Mouse (Mus musculus): ENCODE data around the gene Kazn. TPM values are rescaled to one million over a fixed set of nuclear protein-coding genes. Genes with fewer than 3 reads are reported as not detected.
A peak's percentile ranks its signal among the peaks of the same experiment; 100 is the strongest.

The Kazn gene
- total and polyA plus RNA-seq, 3 experiments: 1.3 to 9.7 (median 4.2) TPM

DNA sequence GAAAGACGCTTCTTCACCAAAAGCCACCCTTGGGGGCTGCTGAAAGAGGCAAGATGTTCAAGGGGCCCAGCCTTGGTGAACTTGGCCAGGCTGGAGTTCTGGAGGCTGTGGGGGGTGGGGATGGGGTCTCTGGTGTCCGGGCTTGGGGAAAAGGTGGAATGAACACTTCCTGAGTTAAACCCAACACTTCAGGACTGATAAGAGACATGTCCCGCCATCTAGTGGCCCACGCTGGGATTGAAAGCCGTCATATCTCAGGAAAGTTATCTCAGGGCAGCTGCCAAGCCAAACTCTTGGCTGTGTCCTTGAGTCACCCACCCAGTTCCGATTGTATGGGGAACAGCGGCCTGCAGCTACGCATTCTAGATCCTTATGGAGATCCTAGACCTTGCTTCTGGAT lies 140.9 kb downstream of the Kazn start (continued):
- TF ChIP-seq UBTF (IDR thresholded peaks at IDR 0.05; ENCODE audit: low read depth, low read length): no peak

DNA sequence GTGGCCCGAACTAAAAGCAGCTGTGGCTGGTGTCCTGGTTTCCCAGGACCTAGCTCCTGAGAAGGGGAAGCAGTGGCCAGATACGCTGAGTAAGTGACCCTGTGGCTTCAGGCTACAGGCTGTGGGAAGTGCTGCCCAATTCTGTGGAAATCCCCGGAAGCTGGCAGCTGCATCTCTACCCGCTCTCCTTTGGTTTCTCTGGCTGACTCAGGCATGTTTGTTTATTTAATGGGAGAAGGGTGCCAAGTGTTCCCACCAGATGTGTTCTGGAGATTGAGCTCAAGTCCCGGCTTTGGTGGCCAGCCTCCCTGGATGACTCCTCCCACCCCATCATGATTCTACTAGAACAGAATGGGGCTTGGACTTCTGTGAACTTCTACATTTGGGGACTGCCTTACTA lies 141.3 kb downstream of the Kazn start:
- no peak overlapping the region for H3K27ac ChIP-seq (ENCODE audit: insufficient read depth, low read depth)

DNA sequence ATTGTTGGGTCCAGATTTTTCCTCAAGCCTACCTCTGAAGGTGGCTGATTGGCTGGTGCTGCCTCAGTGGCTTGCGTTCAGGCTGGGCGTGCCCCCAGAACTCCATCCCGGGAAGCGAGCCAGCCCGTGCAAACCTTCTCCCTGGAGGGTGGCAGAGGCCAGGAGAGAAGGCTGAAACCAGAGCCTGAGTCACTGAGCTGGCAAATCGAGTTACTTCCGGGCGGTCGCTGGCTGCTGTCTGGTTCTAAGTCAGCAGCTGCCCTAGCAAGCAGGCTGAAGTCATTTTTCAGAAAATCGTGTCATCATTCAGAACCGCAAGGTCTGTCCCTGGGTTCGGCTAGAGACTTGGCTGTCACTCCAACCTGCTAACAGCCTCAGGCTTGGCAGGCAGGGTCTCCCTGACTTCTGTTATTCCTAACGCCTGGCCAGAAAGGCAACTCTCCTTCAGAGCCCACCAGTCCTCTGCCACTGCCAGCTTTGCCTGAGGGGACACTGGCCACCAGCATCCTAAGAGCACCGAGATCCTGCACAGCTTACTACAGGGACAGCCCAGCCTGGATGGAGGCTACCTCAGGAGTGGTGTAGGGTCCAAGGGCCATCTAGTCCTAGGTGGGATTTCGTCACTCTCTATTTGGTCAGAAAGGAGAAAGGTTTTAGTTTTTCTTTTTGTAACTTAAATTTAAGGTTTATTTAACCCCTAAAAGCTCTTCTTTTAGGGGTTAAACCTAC lies 143.5 kb downstream of the Kazn start:
- H3K9me3 ChIP-seq (replicated peaks; ENCODE audit: low read length): no peaks in the 10 kb centered on the region
- in situ Hi-C loops (cut with MboI; ENCODE audit: low pct_ligation_motif_present, low pct_unique_long_range_greater_than_20kb, low sequenced_read_pairs) (loop anchor here (25.0 kb wide), 1 partner anchor 683 kb away; the partner anchor contains the start of genes Clcnkb and Hspb7), dilution Hi-C loops (cut with MboI; ENCODE audit: extremely low pct_ligation_motif_present, extremely low pct_unique_long_range_greater_than_20kb, low sequenced_read_pairs) (no loop called here)
- no peak overlapping the region for H3K9ac ChIP-seq (ENCODE audit: insufficient read depth, low read depth)
- no peaks in the 10 kb centered on the region for H3K4me1 ChIP-seq (ENCODE audit: control insufficient read depth in 1 of 2, insufficient read depth in 2 of 2)
- TF ChIP-seq ELF1 (IDR thresholded peaks at IDR 0.05; ENCODE audit: low read depth, low read length) (peak; percentile 38; the same call in 1 of the 2 replicates), HCFC1 (IDR thresholded peaks at IDR 0.05; ENCODE audit: low read depth, low read length) (no peak)
- no peak overlapping the region for H3K4me2 ChIP-seq (ENCODE audit: insufficient read depth, low read depth, poor library complexity, severe bottlenecking)
- no peak overlapping the region for H3K27ac ChIP-seq (ENCODE audit: insufficient read depth, low read depth)
- DNase-seq (ENCODE audit: extremely low read depth): no peak
- no peaks in the 10 kb centered on the region for H3K79me2 ChIP-seq (replicated peaks; ENCODE audit: control insufficient read depth, extremely low read depth, insufficient read depth, poor library complexity, severe bottlenecking)
- H3K27me3 ChIP-seq (replicated peaks): peaks cover 10% of the 10 kb centered on the region
- H3K36me3 ChIP-seq (replicated peaks in 1 of 2; ENCODE audit: control insufficient read depth in 1 of 2, insufficient read depth in 1 of 2, low read length in 1 of 2): no peaks in the 10 kb centered on the region
- H3K4me3 ChIP-seq (replicated peaks in 1 of 3; ENCODE audit: low read depth in 2 of 3, low read length in 2 of 3, poor library complexity in 1 of 3): no peak overlapping the region

More for the DNA sequence above, 141.3 kb downstream of the Kazn start:
- H3K36me3 ChIP-seq (replicated peaks in 1 of 2; ENCODE audit: control insufficient read depth in 1 of 2, insufficient read depth in 1 of 2, low read length in 1 of 2): no peaks in the 10 kb centered on the region
- H3K4me1 ChIP-seq (ENCODE audit: control insufficient read depth in 1 of 2, insufficient read depth in 2 of 2): no peaks in the 10 kb centered on the region
- dilution Hi-C loops (cut with MboI; ENCODE audit: extremely low pct_ligation_motif_present, extremely low pct_unique_long_range_greater_than_20kb, low sequenced_read_pairs): no loop called here
- no peak for DNase-seq (ENCODE audit: extremely low read depth)
- TF ChIP-seq TCF12 (IDR thresholded peaks at IDR 0.05; ENCODE audit: low read depth, low read length): no peak
- TF ChIP-seq BHLHE40 (IDR thresholded peaks at IDR 0.05; ENCODE audit: low read depth, low read length): 0 out of 2 replicates have a peak, but pooled peaks have one; percentile 9
- in situ Hi-C loops (cut with MboI; ENCODE audit: low pct_ligation_motif_present, low pct_unique_long_range_greater_than_20kb, low sequenced_read_pairs): loop anchor here (25.0 kb wide), 1 partner anchor 686 kb away; the partner anchor contains the start of genes Clcnkb and Hspb7
- no peaks in the 10 kb centered on the region for H3K9me3 ChIP-seq (replicated peaks; ENCODE audit: low read length)
- H3K27me3 ChIP-seq (replicated peaks): peaks cover 6% of the 10 kb centered on the region
- H3K79me2 ChIP-seq (replicated peaks; ENCODE audit: control insufficient read depth, extremely low read depth, insufficient read depth, poor library complexity, severe bottlenecking): no peaks in the 10 kb centered on the region
- no peak overlapping the region for H3K4me2 ChIP-seq (ENCODE audit: insufficient read depth, low read depth, poor library complexity, severe bottlenecking)
- no peak overlapping the region for H3K9ac ChIP-seq (ENCODE audit: insufficient read depth, low read depth)
- H3K4me3 ChIP-seq (replicated peaks in 1 of 3; ENCODE audit: low read depth in 2 of 3, low read length in 2 of 3, poor library complexity in 1 of 3): no peak overlapping the region

DNA sequence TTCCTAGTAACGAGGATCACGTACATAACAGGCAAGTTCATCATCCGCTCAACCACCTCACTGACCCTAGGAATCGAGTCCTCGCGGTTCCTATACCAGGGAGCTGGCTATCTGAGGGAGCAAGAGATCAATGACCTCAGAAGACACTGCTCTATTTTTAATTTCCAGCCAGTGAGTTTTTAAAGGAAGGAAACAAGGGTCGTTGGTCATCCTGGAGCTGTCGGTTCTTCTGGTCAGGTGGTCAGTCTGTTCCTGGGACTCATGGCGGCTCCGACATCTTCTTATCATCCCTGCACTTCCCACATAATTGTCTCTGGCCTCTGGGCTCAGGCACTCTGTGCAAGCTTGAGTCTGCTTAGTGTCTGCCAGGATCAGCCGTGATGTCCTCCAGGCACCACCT lies 144.8 kb downstream of the Kazn start:
- H3K36me3 ChIP-seq (replicated peaks in 1 of 2; ENCODE audit: control insufficient read depth in 1 of 2, insufficient read depth in 1 of 2, low read length in 1 of 2): no peaks in the 10 kb centered on the region
- peaks cover 10% of the 10 kb centered on the region for H3K27me3 ChIP-seq (replicated peaks)
- DNase-seq (ENCODE audit: extremely low read depth): no peak
- H3K27ac ChIP-seq (ENCODE audit: insufficient read depth, low read depth): no peak overlapping the region
- in situ Hi-C loops (cut with MboI; ENCODE audit: low pct_ligation_motif_present, low pct_unique_long_range_greater_than_20kb, low sequenced_read_pairs) (loop anchor here (25.0 kb wide), 1 partner anchor 682 kb away; the partner anchor contains the start of genes Clcnkb and Hspb7), dilution Hi-C loops (cut with MboI; ENCODE audit: extremely low pct_ligation_motif_present, extremely low pct_unique_long_range_greater_than_20kb, low sequenced_read_pairs) (no loop called here)
- H3K9me3 ChIP-seq (replicated peaks; ENCODE audit: low read length): no peaks in the 10 kb centered on the region
- H3K9ac ChIP-seq (ENCODE audit: insufficient read depth, low read depth): no peak overlapping the region
- no peak overlapping the region for H3K4me2 ChIP-seq (ENCODE audit: insufficient read depth, low read depth, poor library complexity, severe bottlenecking)
- H3K4me1 ChIP-seq (ENCODE audit: control insufficient read depth in 1 of 2, insufficient read depth in 2 of 2): peaks cover 0 to 6% of the 10 kb centered on the region in 2 experiments; a peak in 2 of 4 replicates
- H3K4me3 ChIP-seq (replicated peaks in 1 of 3; ENCODE audit: low read depth in 2 of 3, low read length in 2 of 3, poor library complexity in 1 of 3): no peak overlapping the region
- H3K79me2 ChIP-seq (replicated peaks; ENCODE audit: control insufficient read depth, extremely low read depth, insufficient read depth, poor library complexity, severe bottlenecking): no peaks in the 10 kb centered on the region
- TF ChIP-seq HCFC1 (IDR thresholded peaks at IDR 0.05; ENCODE audit: low read depth, low read length): no peak
- TF ChIP-seq SMC3 (IDR thresholded peaks at IDR 0.05; ENCODE audit: low read depth, low read length): no peak
- TF ChIP-seq NRF1 (IDR thresholded peaks at IDR 0.05; ENCODE audit: low read depth, low read length): no peak
- no peak for TF ChIP-seq CTCF (conservative IDR thresholded peaks at IDR 0.05 in 1 of 2, IDR thresholded peaks at IDR 0.05 in 1 of 2; ENCODE audit: low read depth in 2 of 2, low read length in 2 of 2)
- no peak for TF ChIP-seq IRF4 (IDR thresholded peaks at IDR 0.05; ENCODE audit: low read depth, low read length)
- TF ChIP-seq USF2 (conservative IDR thresholded peaks at IDR 0.05; ENCODE audit: low read depth, low read length): no peak
- no peak for TF ChIP-seq ETS1 (conservative IDR thresholded peaks at IDR 0.05; ENCODE audit: low read depth, low read length)
- no peak for TF ChIP-seq MAFK (IDR thresholded peaks at IDR 0.05; ENCODE audit: insufficient replicate concordance, low read length)
- no peak for TF ChIP-seq UBTF (IDR thresholded peaks at IDR 0.05; ENCODE audit: low read depth, low read length)
- no peak for TF ChIP-seq NELFE (IDR thresholded peaks at IDR 0.05; ENCODE audit: low read depth, low read length)

Data from CH12.LX (cell line).